Mouse (Mus musculus) granulocyte monocyte progenitor cell, adult 5-6 weeks (primary cell): Measurements from ENCODE around the gene Olfr1243. TPM values are rescaled to one million over a fixed set of nuclear protein-coding genes. Genes with fewer than 3 reads are reported as not detected.
"Not testable (repeated sequence)": the region's sequence is repeated elsewhere in the genome, so short reads cannot be mapped to it uniquely, and the experiment has no call there.

Experiments
- ATAC-seq: replicated peaks from 2 replicates; pipeline ENCODE4 v1.8.0; 2016; ENCODE audit warnings: mild to moderate bottlenecking, moderate TSS enrichment, inconsistent platforms; ENCODE audit not compliant: poor library complexity, severe bottlenecking
- total RNA-seq, 2 experiments: library from RNA; stranded (forward) in 1 of 2; stranded (reverse) in 1 of 2; fragments of 200-712, 200-1000 nt in 1 of 2; fragments of >200 nt in 1 of 2; fragmentation: Nextera tagmentation in 1 of 2; gene quantifications; 2 replicates each; pipeline ENCODE4 v1.2.3; 2014 to 2017

Olfr1243 gene
- total RNA-seq (2014; fragmentation: Nextera tagmentation), result not detected in 2 replicates
- not detected in 2 replicates for total RNA-seq (2017)

- ATAC-seq, result no peak
Measured at GRCm38 (mm10) chr2:89531387-89531786, at the start of gene Olfr1243. Gene Olfr1243 (minus strand): TSS chr2:89531487.

GRCm38 (mm10) chr2:89578347-89578746, 47.1 kb upstream of the Olfr1243 start, which contains the start of gene Olfr1245:
Gene Olfr1245 (minus strand): TSS chr2:89578447.
- no peak for ATAC-seq

GRCm38 (mm10) chr2:89562706-89563105, 31.4 kb upstream of the Olfr1243 start:
- ATAC-seq, result not testable (repeated sequence)

- no peak for ATAC-seq
Measured at GRCm38 (mm10) chr2:89544516-89544915, 13.2 kb upstream of the Olfr1243 start.

GRCm38 (mm10) chr2:89539923-89540322, 8.6 kb upstream of the Olfr1243 start:
- ATAC-seq, result no peak

GRCm38 (mm10) chr2:89498235-89498634, 33.1 kb downstream of the Olfr1243 start, which contains the start of gene Olfr1242:
Gene Olfr1242 (minus strand): TSS chr2:89498335.
- ATAC-seq, result no peak

- ATAC-seq, result no peak
Measured at GRCm38 (mm10) chr2:89487026-89487425, 44.3 kb downstream of the Olfr1243 start, which contains the start of gene Olfr1241. Gene Olfr1241 (minus strand): TSS chr2:89487126.

Other genes with a start within 250 kb of the Olfr1243 start
- gene Olfr1229, start 243.5 kb downstream of the Olfr1243 start, total RNA-seq (2014; fragmentation: Nextera tagmentation), result not detected in 2 replicates
- gene Olfr1229, start 243.5 kb downstream of the Olfr1243 start, total RNA-seq (2017), result not detected in 2 replicates
- gene Olfr1230, start 234.2 kb downstream of the Olfr1243 start, total RNA-seq (2014; fragmentation: Nextera tagmentation), result not detected in 2 replicates
- not detected in 2 replicates for gene Olfr1230, start 234.2 kb downstream of the Olfr1243 start, total RNA-seq (2017)
- gene Olfr1231, start 224.4 kb downstream of the Olfr1243 start, total RNA-seq (2014; fragmentation: Nextera tagmentation), result not detected in 2 replicates
- not detected in 2 replicates for gene Olfr1231, start 224.4 kb downstream of the Olfr1243 start, total RNA-seq (2017)
- gene Olfr1232, start 201.8 kb downstream of the Olfr1243 start, total RNA-seq (2014; fragmentation: Nextera tagmentation), result not detected in 2 replicates
- gene Olfr1232, start 201.8 kb downstream of the Olfr1243 start, total RNA-seq (2017), result not detected in 2 replicates
- not detected in 2 replicates for gene Olfr1233, start 189.1 kb downstream of the Olfr1243 start, total RNA-seq (2014; fragmentation: Nextera tagmentation)
- not detected in 2 replicates for gene Olfr1233, start 189.1 kb downstream of the Olfr1243 start, total RNA-seq (2017)
- not detected in 2 replicates for gene Olfr1234, start 166.6 kb downstream of the Olfr1243 start, total RNA-seq (2014; fragmentation: Nextera tagmentation)
- gene Olfr1234, start 166.6 kb downstream of the Olfr1243 start, total RNA-seq (2017), result not detected in 2 replicates
- not detected in 2 replicates for gene Olfr1238, start 121.8 kb downstream of the Olfr1243 start, total RNA-seq (2014; fragmentation: Nextera tagmentation)
- not detected in 2 replicates for gene Olfr1238, start 121.8 kb downstream of the Olfr1243 start, total RNA-seq (2017)
- gene Olfr1239, start 111.1 kb downstream of the Olfr1243 start, total RNA-seq (2014; fragmentation: Nextera tagmentation), result not detected in 2 replicates
- gene Olfr1239, start 111.1 kb downstream of the Olfr1243 start, total RNA-seq (2017), result not detected in 2 replicates
- not detected in 2 replicates for gene Olfr1240, start 88.5 kb downstream of the Olfr1243 start, total RNA-seq (2014; fragmentation: Nextera tagmentation)
- gene Olfr1240, start 88.5 kb downstream of the Olfr1243 start, total RNA-seq (2017), result not detected in 2 replicates
- not detected in 2 replicates for gene Olfr1241, start 44.4 kb downstream of the Olfr1243 start, total RNA-seq (2014; fragmentation: Nextera tagmentation)
- gene Olfr1241, start 44.4 kb downstream of the Olfr1243 start, total RNA-seq (2017), result not detected in 2 replicates
- gene Olfr1242, start 33.2 kb downstream of the Olfr1243 start, total RNA-seq (2014; fragmentation: Nextera tagmentation), result not detected in 2 replicates
- not detected in 2 replicates for gene Olfr1242, start 33.2 kb downstream of the Olfr1243 start, total RNA-seq (2017)
- not detected in 2 replicates for gene Olfr1245, start 47.0 kb upstream of the Olfr1243 start, total RNA-seq (2014; fragmentation: Nextera tagmentation)
- gene Olfr1245, start 47.0 kb upstream of the Olfr1243 start, total RNA-seq (2017), result not detected in 2 replicates
- gene Olfr1246, start 61.7 kb upstream of the Olfr1243 start, total RNA-seq (2014; fragmentation: Nextera tagmentation), result not detected in 2 replicates
- not detected in 2 replicates for gene Olfr1246, start 61.7 kb upstream of the Olfr1243 start, total RNA-seq (2017)
- not detected in 2 replicates for gene Olfr1247, start 82.6 kb upstream of the Olfr1243 start, total RNA-seq (2014; fragmentation: Nextera tagmentation)
- gene Olfr1247, start 82.6 kb upstream of the Olfr1243 start, total RNA-seq (2017), result not detected in 2 replicates
- not detected in 2 replicates for gene Olfr1248, start 86.8 kb upstream of the Olfr1243 start, total RNA-seq (2014; fragmentation: Nextera tagmentation)
- gene Olfr1248, start 86.8 kb upstream of the Olfr1243 start, total RNA-seq (2017), result not detected in 2 replicates
- gene Olfr1249, start 103.5 kb upstream of the Olfr1243 start, total RNA-seq (2014; fragmentation: Nextera tagmentation), result not detected in 2 replicates
- not detected in 2 replicates for gene Olfr1249, start 103.5 kb upstream of the Olfr1243 start, total RNA-seq (2017)
- gene Olfr1250, start 130.0 kb upstream of the Olfr1243 start, total RNA-seq (2014; fragmentation: Nextera tagmentation), result not detected in 2 replicates
- not detected in 2 replicates for gene Olfr1250, start 130.0 kb upstream of the Olfr1243 start, total RNA-seq (2017)
- gene Olfr1251, start 140.4 kb upstream of the Olfr1243 start, total RNA-seq (2014; fragmentation: Nextera tagmentation), result not detected in 2 replicates
- not detected in 2 replicates for gene Olfr1251, start 140.4 kb upstream of the Olfr1243 start, total RNA-seq (2017)
- not detected in 2 replicates for gene Olfr1252, start 193.5 kb upstream of the Olfr1243 start, total RNA-seq (2014; fragmentation: Nextera tagmentation)
- not detected in 2 replicates for gene Olfr1252, start 193.5 kb upstream of the Olfr1243 start, total RNA-seq (2017)
- not detected in 2 replicates for gene Olfr1253, start 225.6 kb upstream of the Olfr1243 start, total RNA-seq (2014; fragmentation: Nextera tagmentation)
- gene Olfr1253, start 225.6 kb upstream of the Olfr1243 start, total RNA-seq (2017), result not detected in 2 replicates